Mouse (Mus musculus) liver, embryonic 15.5 days (tissue): ENCODE measurements at regions not wholly inside any gene's neighbourhood (a gene's known extent, or its start where the extent isn't known, plus 50 kb on each side); places are given as distances from the start of the nearest gene placed in this dataset.

Experiments used
- ATAC-seq: fragments of 200-750 bp; cut with Nextera tagmentation; 2 replicates; pipeline ENCODE4 v1.8.0; 2017; ENCODE audit warnings: moderate number of reproducible peaks, mild to moderate bottlenecking, moderate library complexity; ENCODE audit not compliant: insufficient read depth
- H3K27ac ChIP-seq: fragments of 300-500 bp; sonication (generic); replicated peaks from 2 replicates; pipeline ENCODE4 v1.5.1; 2015; ENCODE audit warnings: mild to moderate bottlenecking, inconsistent platforms
- H3K27me3 ChIP-seq: fragments of 300-500 bp; sonication (generic); 2 replicates; pipeline ENCODE4 v1.6.1; 2015; ENCODE audit warnings: mild to moderate bottlenecking, inconsistent platforms
- H3K36me3 ChIP-seq: fragments of 300-500 bp; sonication (generic); replicated peaks from 2 replicates; pipeline ENCODE4 v1.6.1; 2015; ENCODE audit warnings: moderate library complexity, mild to moderate bottlenecking, inconsistent platforms
- H3K4me1 ChIP-seq: fragments of 300-500 bp; sonication (generic); replicated peaks from 2 replicates; pipeline ENCODE4 v1.6.1; 2015; ENCODE audit warnings: inconsistent platforms
- H3K4me2 ChIP-seq: fragments of 300-500 bp; sonication (generic); 2 replicates; pipeline ENCODE4 v1.6.1; 2015; ENCODE audit warnings: moderate library complexity, mild to moderate bottlenecking, inconsistent platforms
- H3K4me3 ChIP-seq: fragments of 300-500 bp; sonication (generic); replicated peaks from 2 replicates; pipeline ENCODE4 v1.5.1; 2015; ENCODE audit warnings: mild to moderate bottlenecking, inconsistent platforms
- H3K9ac ChIP-seq: fragments of 300-500 bp; sonication (generic); 2 replicates; pipeline ENCODE4 v1.6.1; 2015; ENCODE audit warnings: moderate library complexity, mild to moderate bottlenecking, inconsistent platforms
- H3K9me3 ChIP-seq: fragments of 300-500 bp; sonication (generic); replicated peaks from 2 replicates; pipeline ENCODE4 v1.6.1; 2016; ENCODE audit warnings: inconsistent platforms
- WGBS: fragments of 180-500 bp; shearing (Covaris S2); methylation state at CpG from one replicate; pipeline ENCODE4 v1.1.7; 2015; ENCODE audit warnings: mixed read lengths; ENCODE audit not compliant: insufficient replicate concordance; 5-methylcytosine and 5-hydroxymethylcytosine counted together

- Histone ChIP-seq H3K4me3 (no peak overlapping the region), H3K27me3 (no peaks in the 10 kb centered on the region), H3K4me2 (no peak overlapping the region), H3K9ac (no peak overlapping the region), H3K9me3 (no peaks in the 10 kb centered on the region), H3K4me1 (peaks cover 9% of the 10 kb centered on the region), H3K27ac (no peak overlapping the region), H3K36me3 (no peaks in the 10 kb centered on the region)
- ATAC-seq, result no peak
- 28% methylated on average over 5 of the region's 5 CpGs for WGBS
Measured at GRCm38 (mm10) chr9:116330796-116331195, 155.6 kb upstream of the Tgfbr2 start.

GRCm38 (mm10) chr9:116329147-116329546 is 154.0 kb upstream of the Tgfbr2 start:
- Histone ChIP-seq H3K27ac (no peak overlapping the region), H3K9me3 (no peaks in the 10 kb centered on the region), H3K4me3 (no peak overlapping the region), H3K27me3 (no peaks in the 10 kb centered on the region), H3K4me2 (no peak overlapping the region), H3K9ac (no peak overlapping the region), H3K4me1 (no peaks in the 10 kb centered on the region), H3K36me3 (no peaks in the 10 kb centered on the region)
- 31% methylated on average over 5 of the region's 5 CpGs for WGBS
- ATAC-seq, result no peak

- H3K9ac ChIP-seq, result no peak overlapping the region
- H3K4me3 ChIP-seq, result no peak overlapping the region
- ATAC-seq, result no peak
- no peaks in the 10 kb centered on the region for H3K4me1 ChIP-seq
- WGBS, result 33% methylated on average over 3 of the region's 3 CpGs
- no peaks in the 10 kb centered on the region for H3K9me3 ChIP-seq
- no peak overlapping the region for H3K27ac ChIP-seq
- H3K27me3 ChIP-seq, result no peaks in the 10 kb centered on the region
- no peaks in the 10 kb centered on the region for H3K36me3 ChIP-seq
- no peak overlapping the region for H3K4me2 ChIP-seq
Measured at GRCm38 (mm10) chr9:116328201-116328600, 153.0 kb upstream of the Tgfbr2 start.

- Histone ChIP-seq H3K27me3 (no peaks in the 10 kb centered on the region), H3K4me2 (no peak overlapping the region), H3K9ac (no peak overlapping the region), H3K36me3 (no peaks in the 10 kb centered on the region), H3K9me3 (no peaks in the 10 kb centered on the region), H3K27ac (no peak overlapping the region), H3K4me1 (no peaks in the 10 kb centered on the region), H3K4me3 (no peak overlapping the region)
- whole genome bisulfite sequencing, result 74% methylated on average over 2 of the region's 2 CpGs
- ATAC-seq, result no peak
Measured at GRCm38 (mm10) chr9:116327080-116327479, 151.9 kb upstream of the Tgfbr2 start.

- H3K27me3 ChIP-seq, result no peaks in the 10 kb centered on the region
- H3K36me3 ChIP-seq, result no peaks in the 10 kb centered on the region
- no peaks in the 10 kb centered on the region for H3K9me3 ChIP-seq
- H3K4me1 ChIP-seq, result 0 out of 2 replicates have a peak, but pooled peaks cover 4% of the 10 kb centered on the region
- no peak overlapping the region for H3K9ac ChIP-seq
- H3K4me2 ChIP-seq, result no peak overlapping the region
- no peak overlapping the region for H3K27ac ChIP-seq
- no peak overlapping the region for H3K4me3 ChIP-seq
- 59% methylated on average over 4 of the region's 4 CpGs for WGBS
- no peak for ATAC-seq
Measured at GRCm38 (mm10) chr9:116324971-116325370, 149.8 kb upstream of the Tgfbr2 start.

- Histone ChIP-seq H3K9ac (no peak overlapping the region), H3K27ac (no peak overlapping the region), H3K27me3 (no peaks in the 10 kb centered on the region), H3K4me2 (no peak overlapping the region), H3K4me1 (0 out of 2 replicates have a peak, but pooled peaks cover 4% of the 10 kb centered on the region), H3K4me3 (no peak overlapping the region), H3K36me3 (no peaks in the 10 kb centered on the region), H3K9me3 (no peaks in the 10 kb centered on the region)
- no peak for ATAC-seq
- 71% methylated on average over 9 of the region's 9 CpGs for WGBS
Measured at GRCm38 (mm10) chr9:116323871-116324721, 148.9 kb upstream of the Tgfbr2 start.

- no peak for ATAC-seq
- Histone ChIP-seq H3K9ac (no peak overlapping the region), H3K27ac (no peak overlapping the region), H3K4me1 (0 out of 2 replicates have a peak, but pooled peaks cover 4% of the 10 kb centered on the region), H3K9me3 (no peaks in the 10 kb centered on the region), H3K4me2 (no peak overlapping the region), H3K4me3 (no peak overlapping the region), H3K36me3 (no peaks in the 10 kb centered on the region), H3K27me3 (no peaks in the 10 kb centered on the region)
- WGBS, result 64% methylated on average over 6 of the region's 6 CpGs
Measured at GRCm38 (mm10) chr9:116321908-116322307, 146.7 kb upstream of the Tgfbr2 start.

GRCm38 (mm10) chr9:116319421-116319820 is 144.3 kb upstream of the Tgfbr2 start:
- Histone ChIP-seq H3K27me3 (no peaks in the 10 kb centered on the region), H3K27ac (no peak overlapping the region), H3K4me1 (0 out of 2 replicates have a peak, but pooled peaks cover 4% of the 10 kb centered on the region), H3K36me3 (no peaks in the 10 kb centered on the region), H3K4me2 (no peak overlapping the region), H3K9me3 (no peaks in the 10 kb centered on the region), H3K9ac (no peak overlapping the region), H3K4me3 (no peak overlapping the region)
- no peak for ATAC-seq
- WGBS, result 43% methylated on average over 3 of the region's 3 CpGs

- WGBS, result 58% methylated on average over 4 of the region's 4 CpGs
- H3K9ac ChIP-seq, result no peak overlapping the region
- no peak overlapping the region for H3K27ac ChIP-seq
- H3K27me3 ChIP-seq, result no peaks in the 10 kb centered on the region
- no peak overlapping the region for H3K4me2 ChIP-seq
- 0 out of 2 replicates have a peak, but pooled peaks cover 4% of the 10 kb centered on the region for H3K4me1 ChIP-seq
- H3K36me3 ChIP-seq, result no peaks in the 10 kb centered on the region
- no peaks in the 10 kb centered on the region for H3K9me3 ChIP-seq
- H3K4me3 ChIP-seq, result no peak overlapping the region
- ATAC-seq, result no peak
Measured at GRCm38 (mm10) chr9:116316582-116317095, 141.5 kb upstream of the Tgfbr2 start.

- no peak overlapping the region for H3K9ac ChIP-seq
- no peaks in the 10 kb centered on the region for H3K9me3 ChIP-seq
- no peak for ATAC-seq
- H3K36me3 ChIP-seq, result no peaks in the 10 kb centered on the region
- no peak overlapping the region for H3K27ac ChIP-seq
- no peak overlapping the region for H3K4me2 ChIP-seq
- H3K4me1 ChIP-seq, result no peaks in the 10 kb centered on the region
- H3K4me3 ChIP-seq, result no peak overlapping the region
- no peaks in the 10 kb centered on the region for H3K27me3 ChIP-seq
Measured at GRCm38 (mm10) chr9:116314803-116315202, 139.6 kb upstream of the Tgfbr2 start.

GRCm38 (mm10) chr9:116313932-116314790 is 139.0 kb upstream of the Tgfbr2 start:
- H3K27me3 ChIP-seq, result no peaks in the 10 kb centered on the region
- H3K27ac ChIP-seq, result no peak overlapping the region
- no peaks in the 10 kb centered on the region for H3K4me1 ChIP-seq
- H3K4me3 ChIP-seq, result no peak overlapping the region
- no peaks in the 10 kb centered on the region for H3K9me3 ChIP-seq
- ATAC-seq, result no peak
- no peak overlapping the region for H3K4me2 ChIP-seq
- no peak overlapping the region for H3K9ac ChIP-seq
- WGBS, result 57% methylated on average over 14 of the region's 14 CpGs
- H3K36me3 ChIP-seq, result no peaks in the 10 kb centered on the region
